Comparison of ENCODE assay signal across 8 mouse cellular contexts in the genomic region with DNA sequence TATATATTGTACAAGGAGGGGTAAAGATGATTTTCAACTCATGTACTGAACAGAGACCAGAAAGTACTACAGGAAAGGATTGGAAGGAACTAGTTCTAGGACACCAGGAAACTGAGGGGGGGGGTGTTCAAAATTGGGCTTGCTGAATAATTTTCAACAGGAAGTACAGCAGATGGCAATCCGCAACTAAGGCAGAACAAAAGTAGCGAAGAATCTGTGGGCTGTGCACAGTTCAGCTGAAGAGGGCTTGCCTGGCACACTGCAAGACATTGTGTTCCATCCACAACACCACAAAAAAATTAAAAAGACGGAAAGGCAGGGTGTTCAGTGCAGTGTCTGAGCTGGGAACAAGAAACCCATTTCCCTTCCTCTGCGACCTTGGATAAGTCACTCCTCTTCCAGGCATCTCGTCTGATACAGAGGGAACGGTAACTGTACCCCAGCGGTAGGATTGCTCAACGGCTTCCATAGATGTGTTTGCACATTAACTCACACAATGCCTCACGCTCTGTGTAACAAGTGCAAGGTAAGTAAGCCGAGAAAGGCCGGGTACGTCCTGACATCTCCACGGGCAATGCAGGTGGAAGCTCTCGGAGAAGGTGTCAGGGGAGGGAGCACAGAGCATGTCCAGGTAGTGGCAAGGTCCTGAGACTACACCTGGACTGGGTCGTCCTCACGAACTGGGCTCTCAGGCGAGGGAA. TPM values are rescaled to one million over a fixed set of nuclear protein-coding genes. Genes with fewer than 3 reads are reported as not detected.
DNase-seq lines count a peak whose midpoint lies in the region; ATAC-seq lines count a peak whose summit lies in the region.

No protein-coding gene starts in this region.

- peak overlapping the region; percentile 88 for H3K4me2 ChIP-seq in kidney, embryonic 14.5 days (replicated peaks; ENCODE audit: low read depth, low read length)
- peak overlapping the region; percentile 84 for H3K4me2 ChIP-seq in liver, embryonic 12.5 days

- peak overlapping the region; percentile 93 for H3K4me3 ChIP-seq in kidney, embryonic 14.5 days (ENCODE audit: low read length)
- peak overlapping the region; percentile 70 for H3K4me3 ChIP-seq in liver, embryonic 12.5 days

- no peak overlapping the region for H3K27ac ChIP-seq in kidney, embryonic 14.5 days (ENCODE audit: low read depth, low read length)
- H3K27ac ChIP-seq in liver, embryonic 12.5 days: no peak overlapping the region

- peak overlapping the region; percentile 84 for H3K9ac ChIP-seq in kidney, embryonic 14.5 days (ENCODE audit: low read depth, low read length)
- H3K9ac ChIP-seq in liver, embryonic 12.5 days: peak overlapping the region; percentile 70

- peak; percentile 26 to 47 for DNase-seq in right cerebral cortex, adult 2 months (ENCODE audit: low spot score in 2 of 2)
- no peak for DNase-seq in right cerebral cortex, postnatal 25 days
- peak; percentile 70 for DNase-seq in brain, adult 2 months (ENCODE audit: low read depth, low spot score)
- peak; percentile 9 for DNase-seq in gonadal fat pad, adult 2 months (ENCODE audit: low read depth)
- DNase-seq in cerebellum, postnatal 36 days: no peak

- ATAC-seq in kidney, embryonic 14.5 days (ENCODE audit: low FRiP score, low TSS enrichment): peak; percentile 16
- no peak for ATAC-seq in liver, embryonic 12.5 days
- ATAC-seq in monocyte, adult 5-6 weeks (replicated peaks; ENCODE audit: insufficient number of reproducible peaks, low FRiP score, low TSS enrichment, poor library complexity, severe bottlenecking): peak; percentile 48

- no peaks in the 10 kb centered on the region for H3K9me3 ChIP-seq in kidney, embryonic 14.5 days (ENCODE audit: control insufficient read depth, low read length)
- H3K9me3 ChIP-seq in liver, embryonic 12.5 days (replicated peaks): no peaks in the 10 kb centered on the region

- no peaks in the 10 kb centered on the region for H3K27me3 ChIP-seq in kidney, embryonic 14.5 days (ENCODE audit: control insufficient read depth, insufficient read depth, low read length)
- H3K27me3 ChIP-seq in liver, embryonic 12.5 days (replicated peaks): peaks cover 22% of the 10 kb centered on the region

- H3K4me1 ChIP-seq in kidney, embryonic 14.5 days (ENCODE audit: control insufficient read depth, insufficient read depth, low read length): peaks cover 11% of the 10 kb centered on the region
- peaks cover 13% of the 10 kb centered on the region for H3K4me1 ChIP-seq in liver, embryonic 12.5 days

- H3K36me3 ChIP-seq in kidney, embryonic 14.5 days (ENCODE audit: control insufficient read depth, insufficient read depth, low read length): no peaks in the 10 kb centered on the region
- no peaks in the 10 kb centered on the region for H3K36me3 ChIP-seq in liver, embryonic 12.5 days

- WGBS in kidney, embryonic 14.5 days: 4% methylated on average over 17 of the region's 17 CpGs
- 4% methylated on average over 17 of the region's 17 CpGs for WGBS in liver, embryonic 12.5 days (ENCODE audit: insufficient replicate concordance)

RNA-seq across cellular contexts. Expression of a gene that starts 0.8 kb away (rescaled TPM):
- 8.4 and 9.2 TPM in 2 replicates for polyA plus RNA-seq in gonadal fat pad, adult 2 months (2012; rRNA removed)
- polyA plus RNA-seq in kidney, embryonic 14.5 days (2014; fragmentation: Nextera tagmentation; extraction: Ambion mirVana): 19.4 and 32.5 TPM in 2 replicates
- polyA plus RNA-seq in liver, embryonic 12.5 days (2016; fragmentation: Nextera tagmentation; extraction: Ambion mirVana): 5.2 and 6.0 TPM in 2 replicates
- 16.1 to 25.8 TPM (median 18.2 TPM) in 3 replicates for total RNA-seq in monocyte, adult 5-6 weeks (2017)

Comparison
In these comparisons a context has a peak if more than half of its experiments do, and no peak if none do; other contexts are left out.
1. DNase-seq: peak in right cerebral cortex, adult 2 months (2 of 2), brain, adult 2 months (single experiment) and gonadal fat pad, adult 2 months (single experiment); none in right cerebral cortex, postnatal 25 days (single experiment) and cerebellum, postnatal 36 days (0 of 2).